Mouse (Mus musculus): ENCODE data around the gene Hist1h3h. TPM values are rescaled to one million over a fixed set of nuclear protein-coding genes. Genes with fewer than 3 reads are reported as not detected.
A peak's percentile ranks its signal among the peaks of the same experiment; 100 is the strongest.
"Not testable (repeated sequence)": the region's sequence is repeated elsewhere in the genome, so short reads cannot be mapped to it uniquely, and the experiment has no call there.

Hist1h3h gene
- polyA plus RNA-seq, 1 experiment from 2014 or later: 11.7 TPM

GRCm38 (mm10) chr13:21722993-21723836 is 5.8 kb downstream of the Hist1h3h start:
- no peak for ATAC-seq (ENCODE audit: low FRiP score, low TSS enrichment)
- Histone ChIP-seq H3K36me3 (ENCODE audit: control insufficient read depth, insufficient read depth, low read length) (no peaks in the 10 kb centered on the region), H3K27me3 (ENCODE audit: control insufficient read depth, insufficient read depth, low read length) (no peaks in the 10 kb centered on the region), H3K9me3 (ENCODE audit: control insufficient read depth, low read length) (no peaks in the 10 kb centered on the region), H3K9ac (ENCODE audit: low read depth, low read length) (peak overlapping the region; percentile 66; the same call in 1 of the 2 replicates), H3K4me2 (replicated peaks; ENCODE audit: low read depth, low read length) (peak overlapping the region; percentile 36), H3K27ac (ENCODE audit: low read depth, low read length) (peak overlapping the region; percentile 57; the same call in 1 of the 2 replicates), H3K4me3 (ENCODE audit: low read length) (no peak overlapping the region), H3K4me1 (ENCODE audit: control insufficient read depth, insufficient read depth, low read length) (peaks cover 15% of the 10 kb centered on the region; the same call in 1 of the 2 replicates)
- WGBS: 27% methylated on average over 5 of the region's 5 CpGs

- ATAC-seq (ENCODE audit: low FRiP score, low TSS enrichment): no peak
- WGBS: 32% methylated on average over 9 of the region's 11 CpGs
- H3K4me2 ChIP-seq (replicated peaks; ENCODE audit: low read depth, low read length): no peak overlapping the region
- no peaks in the 10 kb centered on the region for H3K27me3 ChIP-seq (ENCODE audit: control insufficient read depth, insufficient read depth, low read length)
- no peak overlapping the region for H3K27ac ChIP-seq (ENCODE audit: low read depth, low read length)
- H3K4me3 ChIP-seq (ENCODE audit: low read length): no peak overlapping the region
- no peaks in the 10 kb centered on the region for H3K36me3 ChIP-seq (ENCODE audit: control insufficient read depth, insufficient read depth, low read length)
- H3K9ac ChIP-seq (ENCODE audit: low read depth, low read length): no peak overlapping the region
- no peaks in the 10 kb centered on the region for H3K9me3 ChIP-seq (ENCODE audit: control insufficient read depth, low read length)
- H3K4me1 ChIP-seq (ENCODE audit: control insufficient read depth, insufficient read depth, low read length): 0 out of 2 replicates have a peak, but pooled peaks cover 2% of the 10 kb centered on the region
Measured at GRCm38 (mm10) chr13:21727948-21728572, 10.6 kb downstream of the Hist1h3h start.

- Histone ChIP-seq H3K9me3 (ENCODE audit: control insufficient read depth, low read length) (no peaks in the 10 kb centered on the region), H3K4me3 (ENCODE audit: low read length) (no peak overlapping the region), H3K27ac (ENCODE audit: low read depth, low read length) (no peak overlapping the region), H3K9ac (ENCODE audit: low read depth, low read length) (no peak overlapping the region), H3K36me3 (ENCODE audit: control insufficient read depth, insufficient read depth, low read length) (no peaks in the 10 kb centered on the region), H3K4me1 (ENCODE audit: control insufficient read depth, insufficient read depth, low read length) (0 out of 2 replicates have a peak, but pooled peaks cover 2% of the 10 kb centered on the region), H3K4me2 (replicated peaks; ENCODE audit: low read depth, low read length) (no peak overlapping the region), H3K27me3 (ENCODE audit: control insufficient read depth, insufficient read depth, low read length) (no peaks in the 10 kb centered on the region)
- WGBS: 39% methylated on average over 1 of the region's 1 CpGs
- no peak for ATAC-seq (ENCODE audit: low FRiP score, low TSS enrichment)
Measured at GRCm38 (mm10) chr13:21729544-21729943, 12.1 kb downstream of the Hist1h3h start.

- Histone ChIP-seq H3K27ac (ENCODE audit: low read depth, low read length) (peak overlapping the region; percentile 91), H3K36me3 (ENCODE audit: control insufficient read depth, insufficient read depth, low read length) (no peaks in the 10 kb centered on the region), H3K9ac (ENCODE audit: low read depth, low read length) (no peak overlapping the region), H3K9me3 (ENCODE audit: control insufficient read depth, low read length) (no peaks in the 10 kb centered on the region), H3K27me3 (ENCODE audit: control insufficient read depth, insufficient read depth, low read length) (no peaks in the 10 kb centered on the region), H3K4me1 (ENCODE audit: control insufficient read depth, insufficient read depth, low read length) (no peaks in the 10 kb centered on the region), H3K4me2 (replicated peaks; ENCODE audit: low read depth, low read length) (no peak overlapping the region), H3K4me3 (ENCODE audit: low read length) (no peak overlapping the region)
- WGBS: 64% methylated on average over 5 of the region's 5 CpGs
- ATAC-seq (ENCODE audit: low FRiP score, low TSS enrichment): peak; percentile 38
Measured at GRCm38 (mm10) chr13:21733466-21733865, 16.0 kb downstream of the Hist1h3h start.

GRCm38 (mm10) chr13:21734010-21734905 is 16.8 kb downstream of the Hist1h3h start:
- H3K4me2 ChIP-seq (replicated peaks; ENCODE audit: low read depth, low read length): peak overlapping the region; percentile 44
- peak overlapping the region; percentile 74 for H3K9ac ChIP-seq (ENCODE audit: low read depth, low read length)
- no peaks in the 10 kb centered on the region for H3K9me3 ChIP-seq (ENCODE audit: control insufficient read depth, low read length)
- H3K36me3 ChIP-seq (ENCODE audit: control insufficient read depth, insufficient read depth, low read length): no peaks in the 10 kb centered on the region
- no peaks in the 10 kb centered on the region for H3K4me1 ChIP-seq (ENCODE audit: control insufficient read depth, insufficient read depth, low read length)
- peak; percentile 81 for ATAC-seq (ENCODE audit: low FRiP score, low TSS enrichment)
- peak overlapping the region; percentile 91 for H3K27ac ChIP-seq (ENCODE audit: low read depth, low read length)
- under 1% methylated on average over 21 of the region's 21 CpGs for WGBS
- H3K4me3 ChIP-seq (ENCODE audit: low read length): peak overlapping the region; percentile 58
- no peaks in the 10 kb centered on the region for H3K27me3 ChIP-seq (ENCODE audit: control insufficient read depth, insufficient read depth, low read length)

- Histone ChIP-seq H3K27ac (ENCODE audit: low read depth, low read length) (peak within 1 kb of the TSS; percentile 91), H3K4me3 (ENCODE audit: low read length) (peak within 1 kb of the TSS; percentile 58), H3K4me2 (replicated peaks; ENCODE audit: low read depth, low read length) (peak within 1 kb of the TSS; percentile 44), H3K9ac (ENCODE audit: low read depth, low read length) (peak within 1 kb of the TSS; percentile 74)
- under 1% methylated on average over 40 of the region's 56 CpGs for WGBS
- peak; percentile 93 for ATAC-seq (ENCODE audit: low FRiP score, low TSS enrichment)
- H3K36me3 ChIP-seq (ENCODE audit: control insufficient read depth, insufficient read depth, low read length); H3K4me1 ChIP-seq (ENCODE audit: control insufficient read depth, insufficient read depth, low read length); H3K27me3 ChIP-seq (ENCODE audit: control insufficient read depth, insufficient read depth, low read length); H3K9me3 ChIP-seq (ENCODE audit: control insufficient read depth, low read length): not testable (repeated sequence)
Measured at GRCm38 (mm10) chr13:21734906-21735767, 17.7 kb downstream of the Hist1h3h start, which contains the start of gene Hist1h4j. Gene Hist1h4j, plus strand, starts transcription at chr13:21735064.

- WGBS: 73% methylated on average over 1 of the region's 1 CpGs
Measured at GRCm38 (mm10) chr13:21745006-21745405, 27.5 kb downstream of the Hist1h3h start.

More at GRCm38 (mm10) chr13:21745006-21745405, 27.5 kb downstream of the Hist1h3h start:
- no peak overlapping the region for H3K27ac ChIP-seq (ENCODE audit: low read depth, low read length)
- no peak overlapping the region for H3K9ac ChIP-seq (ENCODE audit: low read depth, low read length)
- ATAC-seq (ENCODE audit: low FRiP score, low TSS enrichment): no peak
- no peak overlapping the region for H3K4me2 ChIP-seq (replicated peaks; ENCODE audit: low read depth, low read length)
- H3K9me3 ChIP-seq (ENCODE audit: control insufficient read depth, low read length): no peaks in the 10 kb centered on the region
- H3K4me1 ChIP-seq (ENCODE audit: control insufficient read depth, insufficient read depth, low read length): peaks cover 6% of the 10 kb centered on the region; the same call in 1 of the 2 replicates
- no peak overlapping the region for H3K4me3 ChIP-seq (ENCODE audit: low read length)
- no peaks in the 10 kb centered on the region for H3K36me3 ChIP-seq (ENCODE audit: control insufficient read depth, insufficient read depth, low read length)
- no peaks in the 10 kb centered on the region for H3K27me3 ChIP-seq (ENCODE audit: control insufficient read depth, insufficient read depth, low read length)
